Mouse (Mus musculus): Measurements from ENCODE around the gene Ino80d.
"Not testable (repeated sequence)": the region's sequence is repeated elsewhere in the genome, so short reads cannot be mapped to it uniquely, and the experiment has no call there.

Ino80d gene

GRCm38 (mm10) chr1:63114136-63114781 lies at the start of gene Ino80d:
Gene Ino80d (minus strand): TSS chr1:63114667.
- peak; percentile 73 for DNase-seq (ENCODE audit: low spot score)

- no peak for DNase-seq (ENCODE audit: low spot score)
Observed at GRCm38 (mm10) chr1:63140231-63140630, 25.8 kb upstream of the Ino80d start.

GRCm38 (mm10) chr1:63138586-63138985 lies 24.1 kb upstream of the Ino80d start:
- DNase-seq (ENCODE audit: low spot score) = not testable (repeated sequence)

- DNase-seq (ENCODE audit: low spot score) = no peak
Observed at GRCm38 (mm10) chr1:63137971-63138370, 23.5 kb upstream of the Ino80d start.

GRCm38 (mm10) chr1:63134530-63134929 lies 20.1 kb upstream of the Ino80d start:
- DNase-seq (ENCODE audit: low spot score) = no peak

- DNase-seq (ENCODE audit: low spot score) = no peak
Observed at GRCm38 (mm10) chr1:63131766-63132165, 17.3 kb upstream of the Ino80d start.

GRCm38 (mm10) chr1:63130883-63131282 lies 16.4 kb upstream of the Ino80d start:
- DNase-seq (ENCODE audit: low spot score) = no peak

- DNase-seq (ENCODE audit: low spot score) = no peak
Observed at GRCm38 (mm10) chr1:63129857-63130690, 15.6 kb upstream of the Ino80d start.

GRCm38 (mm10) chr1:63129273-63129672 lies 14.8 kb upstream of the Ino80d start:
- no peak for DNase-seq (ENCODE audit: low spot score)

GRCm38 (mm10) chr1:63126206-63126605 lies 11.7 kb upstream of the Ino80d start:
- no peak for DNase-seq (ENCODE audit: low spot score)

- DNase-seq (ENCODE audit: low spot score) = no peak
Observed at GRCm38 (mm10) chr1:63123823-63124450, 9.5 kb upstream of the Ino80d start.

- no peak for DNase-seq (ENCODE audit: low spot score)
Observed at GRCm38 (mm10) chr1:63122005-63122404, 7.5 kb upstream of the Ino80d start.

GRCm38 (mm10) chr1:63120382-63120781 lies 5.9 kb upstream of the Ino80d start:
- DNase-seq (ENCODE audit: low spot score) = no peak

- no peak for DNase-seq (ENCODE audit: low spot score)
Observed at GRCm38 (mm10) chr1:63119675-63120074, 5.2 kb upstream of the Ino80d start.

GRCm38 (mm10) chr1:63115540-63115939 lies 1.1 kb upstream of the Ino80d start:
- no peak for DNase-seq (ENCODE audit: low spot score)

GRCm38 (mm10) chr1:63115096-63115495 lies 629 bp upstream of the Ino80d start:
- DNase-seq (ENCODE audit: low spot score) = no peak

- peak; percentile 71 for DNase-seq (ENCODE audit: low spot score)
Observed at GRCm38 (mm10) chr1:63113274-63114135, 962 bp downstream of the Ino80d start.

GRCm38 (mm10) chr1:63112865-63113261 lies 1.6 kb downstream of the Ino80d start:
- DNase-seq (ENCODE audit: low spot score) = peak; percentile 48

GRCm38 (mm10) chr1:63112151-63112864 lies 2.2 kb downstream of the Ino80d start:
- no peak for DNase-seq (ENCODE audit: low spot score)

GRCm38 (mm10) chr1:63110536-63111285 lies 3.8 kb downstream of the Ino80d start:
- no peak for DNase-seq (ENCODE audit: low spot score)
